Mouse (Mus musculus): ENCODE measurements around the gene Tesk1. TPM values are rescaled to one million over a fixed set of nuclear protein-coding genes. Genes with fewer than 3 reads are reported as not detected.

Gene Tesk1
- total RNA-seq, 1 experiment: 12.4 TPM

DNA sequence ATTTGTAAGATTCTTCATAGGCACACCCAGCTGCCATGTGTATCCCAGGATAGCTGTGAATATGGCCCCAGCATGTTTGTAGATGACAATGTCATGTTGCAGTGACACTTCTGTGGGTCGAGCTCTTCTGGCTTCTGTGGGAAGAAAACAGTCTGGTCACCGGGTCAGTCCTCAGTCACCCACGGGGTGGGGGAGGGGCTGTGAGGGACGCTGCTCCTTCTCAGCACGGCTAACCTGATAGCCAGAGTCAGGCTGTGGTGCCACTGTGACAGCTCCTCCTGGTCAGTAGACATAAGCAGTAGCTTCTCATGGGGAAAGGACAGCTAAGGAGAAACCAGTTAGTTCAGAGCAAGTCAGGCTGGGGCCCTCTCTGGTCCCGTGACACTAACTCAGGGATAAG lies 54.8 kb downstream of the Tesk1 start:
- Histone ChIP-seq H3K4me3 (ENCODE audit: insufficient read depth in 1 of 2, low read depth in 1 of 2, low read length in 2 of 2, poor library complexity in 1 of 2, severe bottlenecking in 1 of 2) (no peak overlapping the region), H3K36me3 (ENCODE audit: control insufficient read depth, insufficient read depth, low read length, poor library complexity, severe bottlenecking) (peaks cover 18% of the 10 kb centered on the region), H3K27ac (ENCODE audit: insufficient read depth, low read depth, low read length, poor library complexity, severe bottlenecking) (no peak overlapping the region), H3K9me3 (ENCODE audit: control insufficient read depth, insufficient read depth, low read depth, low read length) (no peaks in the 10 kb centered on the region), H3K9ac (ENCODE audit: insufficient read depth, low read depth, low read length, poor library complexity, severe bottlenecking) (no peak overlapping the region), H3K4me1 (ENCODE audit: control insufficient read depth in 2 of 2, insufficient read depth in 2 of 2, low read length in 2 of 2, poor library complexity in 1 of 2) (peaks cover 0 to 10% of the 10 kb centered on the region in 2 experiments; a peak in 1 of 4 replicates)
- DNase-seq (ENCODE audit: low read depth, low spot score): no peak
- no peak for TF ChIP-seq ZNF384 (IDR thresholded peaks at IDR 0.05; ENCODE audit: low read depth, low read length)
- no peak for TF ChIP-seq MAFK (IDR thresholded peaks at IDR 0.05; ENCODE audit: insufficient read depth, low read depth, low read length)
- TF ChIP-seq CHD2 (IDR thresholded peaks at IDR 0.05; ENCODE audit: low read depth, low read length): no peak
- TF ChIP-seq ZC3H11A (IDR thresholded peaks at IDR 0.05; ENCODE audit: borderline replicate concordance, low read depth, low read length): no peak
- no peak for TF ChIP-seq HCFC1 (IDR thresholded peaks at IDR 0.05; ENCODE audit: borderline replicate concordance, insufficient read depth, low read length)
- in situ Hi-C loops (cut with MboI; ENCODE audit: low sequenced_read_pairs in 2 of 2, unreplicated experiment in 2 of 2): no loop called here

DNA sequence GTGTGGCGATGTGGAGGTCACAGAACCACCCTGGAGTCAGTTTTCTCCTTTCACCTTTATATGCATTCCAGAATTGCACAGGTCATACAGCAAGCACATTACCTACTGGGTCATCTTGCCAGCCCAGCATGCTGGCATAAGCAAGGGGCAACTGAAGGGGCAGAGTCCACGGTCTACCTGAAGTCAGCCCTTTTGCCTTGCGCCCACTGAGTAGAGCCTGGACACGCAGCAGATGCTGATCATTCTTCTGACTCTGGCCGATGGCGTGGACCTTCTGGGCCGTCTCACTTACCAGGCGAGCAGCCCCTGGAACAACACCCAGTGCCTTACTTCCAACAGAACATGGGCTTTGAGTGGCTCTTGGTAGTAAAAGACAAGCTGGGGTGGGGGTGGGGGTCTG lies 55.7 kb downstream of the Tesk1 start:
- in situ Hi-C loops (cut with MboI; ENCODE audit: low sequenced_read_pairs in 2 of 2, unreplicated experiment in 2 of 2): no loop called here
- no peak overlapping the region; the same call in 1 of the 2 replicates for H3K9ac ChIP-seq (ENCODE audit: insufficient read depth, low read depth, low read length, poor library complexity, severe bottlenecking)
- H3K36me3 ChIP-seq (ENCODE audit: control insufficient read depth, insufficient read depth, low read length, poor library complexity, severe bottlenecking): peaks cover 18% of the 10 kb centered on the region
- H3K4me1 ChIP-seq (ENCODE audit: control insufficient read depth in 2 of 2, insufficient read depth in 2 of 2, low read length in 2 of 2, poor library complexity in 1 of 2): peaks cover 0 to 12% of the 10 kb centered on the region in 2 experiments; a peak in 1 of 4 replicates
- H3K9me3 ChIP-seq (ENCODE audit: control insufficient read depth, insufficient read depth, low read depth, low read length): no peaks in the 10 kb centered on the region
- no peak for TF ChIP-seq HCFC1 (IDR thresholded peaks at IDR 0.05; ENCODE audit: borderline replicate concordance, insufficient read depth, low read length)
- TF ChIP-seq CHD2 (IDR thresholded peaks at IDR 0.05; ENCODE audit: low read depth, low read length): no peak
- no peak for TF ChIP-seq ZNF384 (IDR thresholded peaks at IDR 0.05; ENCODE audit: low read depth, low read length)
- no peak for TF ChIP-seq MAFK (IDR thresholded peaks at IDR 0.05; ENCODE audit: insufficient read depth, low read depth, low read length)
- H3K4me3 ChIP-seq (ENCODE audit: insufficient read depth in 1 of 2, low read depth in 1 of 2, low read length in 2 of 2, poor library complexity in 1 of 2, severe bottlenecking in 1 of 2): no peak overlapping the region
- H3K27ac ChIP-seq (ENCODE audit: insufficient read depth, low read depth, low read length, poor library complexity, severe bottlenecking): no peak overlapping the region
- no peak for DNase-seq (ENCODE audit: low read depth, low spot score)

Other genes starting within 250 kb of the Tesk1 start
- 0.79 and 0.89 TPM in 2 replicates for gene Atp8b5, start 174.8 kb upstream of the Tesk1 start, total RNA-seq (2012; rRNA removed)
- 12.1 and 19.0 TPM in 2 replicates for gene Rusc2, start 60.0 kb upstream of the Tesk1 start, total RNA-seq (2012; rRNA removed)
- 0.27 and 0.37 TPM in 2 replicates for gene Fam166b, start 12.8 kb upstream of the Tesk1 start, total RNA-seq (2012; rRNA removed)
- 0.40 and 0.58 TPM in 2 replicates for gene Cd72, start 12.7 kb downstream of the Tesk1 start, total RNA-seq (2012; rRNA removed)
- gene Sit1, start 41.8 kb downstream of the Tesk1 start, total RNA-seq (2012; rRNA removed): 0.31 TPM in 1 of 2 replicates, not detected in the other
- 59.1 and 84.9 TPM in 2 replicates for gene Ccdc107, start 51.0 kb downstream of the Tesk1 start, total RNA-seq (2012; rRNA removed)
- gene Arhgef39, start 57.8 kb downstream of the Tesk1 start, total RNA-seq (2012; rRNA removed): 32.1 and 44.0 TPM in 2 replicates
- 0.21 and 0.71 TPM in 2 replicates for gene Car9, start 65.0 kb downstream of the Tesk1 start, total RNA-seq (2012; rRNA removed)
- gene Tpm2, start 81.8 kb downstream of the Tesk1 start, total RNA-seq (2012; rRNA removed): 76.7 and 143 TPM in 2 replicates
- gene Creb3, start 120.4 kb downstream of the Tesk1 start, total RNA-seq (2012; rRNA removed): 51.0 and 55.2 TPM in 2 replicates
- gene Tln1, start 120.8 kb downstream of the Tesk1 start, total RNA-seq (2012; rRNA removed): 78.1 and 105 TPM in 2 replicates
- 27.1 and 37.6 TPM in 2 replicates for gene Rgp1, start 136.8 kb downstream of the Tesk1 start, total RNA-seq (2012; rRNA removed)
- gene Gba2, start 136.9 kb downstream of the Tesk1 start, total RNA-seq (2012; rRNA removed): 8.9 and 10.8 TPM in 2 replicates
- 0.48 and 0.49 TPM in 2 replicates for gene Msmp, start 142.6 kb downstream of the Tesk1 start, total RNA-seq (2012; rRNA removed)
- 2.4 and 7.1 TPM in 2 replicates for gene Npr2, start 190.0 kb downstream of the Tesk1 start, total RNA-seq (2012; rRNA removed)
- gene Spag8, start 211.7 kb downstream of the Tesk1 start, total RNA-seq (2012; rRNA removed): 0.27 and 0.58 TPM in 2 replicates
- gene Hint2, start 214.5 kb downstream of the Tesk1 start, total RNA-seq (2012; rRNA removed): 46.0 and 72.9 TPM in 2 replicates
- 1.4 and 1.9 TPM in 2 replicates for gene Tmem8b, start 227.0 kb downstream of the Tesk1 start, total RNA-seq (2012; rRNA removed)
- 9.3 and 13.3 TPM in 2 replicates for gene Fam221b, start 227.2 kb downstream of the Tesk1 start, total RNA-seq (2012; rRNA removed)

All from ES-E14 (cell line).